Mouse (Mus musculus) inflammation-experienced regulatory T-cells, adult 6 months (primary cell): ENCODE data around the gene Vax2. TPM values are rescaled to one million over a fixed set of nuclear protein-coding genes. Genes with fewer than 3 reads are reported as not detected.

ENCODE experiments used
- ATAC-seq: one replicate; pipeline ENCODE4 v1.8.0; 2017
- polyA plus RNA-seq, 3 experiments: library from polyadenylated mRNA; unstranded; fragments of 100-300 nt; shearing (Covaris generic); gene quantifications; one replicate each; pipeline ENCODE4 v1.2.1; 2017

Vax2 gene
- polyA plus RNA-seq, 3 experiments from 2014 or later = 1.3 TPM; not detected in 2

DNA sequence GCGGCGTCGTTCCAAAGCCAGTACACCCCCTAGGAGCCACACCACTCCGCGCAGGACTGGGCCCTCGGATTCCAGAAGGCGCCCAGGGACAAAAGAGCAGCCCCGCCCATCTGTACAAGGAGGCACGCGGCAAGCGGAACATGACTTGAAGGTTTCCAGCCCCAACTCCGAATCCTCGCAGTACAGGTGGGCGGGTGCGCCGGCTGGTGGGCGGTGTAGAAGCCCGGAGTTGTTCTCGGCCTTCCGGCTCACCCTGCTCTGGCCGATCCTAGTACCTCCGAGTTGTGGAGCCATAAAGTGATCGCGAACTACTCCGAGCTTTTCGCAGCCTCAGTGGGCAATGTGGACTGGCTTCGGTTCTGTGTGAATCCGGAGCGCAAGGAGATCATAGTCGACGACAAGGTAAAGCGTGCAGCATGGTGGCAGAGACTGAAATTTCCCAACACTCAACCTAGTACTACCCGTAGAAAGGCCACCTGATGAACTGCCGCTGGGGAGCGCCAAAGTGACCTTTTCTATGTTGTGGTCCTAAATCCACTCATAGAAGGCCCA lies 51.9 kb downstream of the Vax2 start:
- peak; percentile 53 for ATAC-seq

DNA sequence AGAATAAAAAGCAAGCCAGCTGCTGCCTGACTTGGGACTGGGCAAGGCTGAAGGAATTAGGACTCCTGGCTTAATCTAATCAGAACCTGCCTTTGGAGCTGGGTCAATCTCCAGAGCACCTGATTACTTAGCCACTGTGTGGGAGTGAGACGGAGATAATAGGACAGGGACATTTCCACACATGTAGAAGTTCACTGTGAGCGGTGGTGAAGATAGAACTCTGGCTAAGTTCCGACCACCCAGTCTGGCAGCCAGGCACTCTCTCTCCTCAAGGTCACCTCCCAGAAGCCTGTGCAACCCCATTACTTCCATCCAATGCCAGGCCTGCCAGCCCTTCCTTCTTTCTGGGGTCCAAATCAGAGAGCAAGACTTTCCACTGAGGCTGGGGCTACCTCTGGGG lies 55.9 kb downstream of the Vax2 start:
- no peak for ATAC-seq

GRCm38 (mm10) chr6:83768485-83768884 lies 57.4 kb downstream of the Vax2 start:
- ATAC-seq = no peak

DNA sequence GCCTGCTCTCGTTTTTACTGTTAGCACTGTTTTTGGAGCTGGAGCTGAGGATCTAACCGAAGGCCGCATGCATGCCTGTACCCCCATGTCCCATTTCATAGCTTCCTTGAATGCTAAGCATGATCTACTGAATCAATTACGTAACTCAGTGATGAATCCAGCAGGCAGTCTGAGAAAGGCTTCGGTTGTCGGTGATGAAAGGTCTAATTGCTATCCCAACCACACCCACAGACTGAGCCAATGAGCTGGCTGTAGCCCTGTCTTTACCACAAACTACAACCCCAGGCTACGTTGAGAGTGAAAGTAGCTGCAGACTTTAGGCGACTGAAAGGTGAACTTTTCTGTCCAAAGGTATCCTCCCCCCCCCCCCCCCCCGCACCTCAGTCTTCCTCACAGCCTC lies 63.1 kb downstream of the Vax2 start:
- ATAC-seq = no peak

- peak; percentile 33 for ATAC-seq
Measured at GRCm38 (mm10) chr6:83774781-83775563, 63.9 kb downstream of the Vax2 start.

DNA sequence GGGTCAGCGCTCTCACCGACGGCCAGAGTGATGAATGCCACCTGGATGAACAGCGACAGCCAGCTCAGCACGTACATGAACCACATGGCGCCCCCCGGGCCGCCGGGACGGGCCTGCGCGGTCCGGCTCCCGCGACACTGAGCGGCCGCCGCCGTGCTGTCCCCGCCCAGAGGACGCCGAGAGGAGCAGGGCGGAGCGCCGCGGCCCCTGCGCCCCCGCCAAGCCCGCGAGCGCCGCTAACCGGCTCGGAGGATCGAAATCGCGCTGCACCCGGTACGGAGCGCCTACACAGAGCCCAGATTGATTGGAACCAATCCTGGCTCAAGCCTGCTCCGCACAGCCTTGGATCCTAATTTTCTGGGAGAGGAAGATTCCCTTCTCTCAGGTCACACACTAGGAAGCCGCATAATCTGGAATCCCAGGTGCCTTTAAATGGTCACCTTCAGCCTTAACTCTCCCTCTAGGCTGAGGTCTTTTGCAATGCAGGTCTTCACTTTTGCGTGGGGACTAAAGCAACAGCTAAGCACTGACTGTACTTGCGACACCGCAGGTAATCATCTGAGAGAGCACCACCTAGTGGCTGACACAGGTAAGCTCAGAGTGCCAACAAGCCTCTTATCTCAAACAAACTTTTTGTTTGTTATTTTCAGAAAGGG lies 64.7 kb downstream of the Vax2 start, which contains the start of gene Tex261:
Gene Tex261 (minus strand): TSS at position 176 of the 656 bp plus-strand sequence.
- ATAC-seq = peak; percentile 86

- no peak for ATAC-seq
Measured at GRCm38 (mm10) chr6:83778306-83778705, 67.2 kb downstream of the Vax2 start.

DNA sequence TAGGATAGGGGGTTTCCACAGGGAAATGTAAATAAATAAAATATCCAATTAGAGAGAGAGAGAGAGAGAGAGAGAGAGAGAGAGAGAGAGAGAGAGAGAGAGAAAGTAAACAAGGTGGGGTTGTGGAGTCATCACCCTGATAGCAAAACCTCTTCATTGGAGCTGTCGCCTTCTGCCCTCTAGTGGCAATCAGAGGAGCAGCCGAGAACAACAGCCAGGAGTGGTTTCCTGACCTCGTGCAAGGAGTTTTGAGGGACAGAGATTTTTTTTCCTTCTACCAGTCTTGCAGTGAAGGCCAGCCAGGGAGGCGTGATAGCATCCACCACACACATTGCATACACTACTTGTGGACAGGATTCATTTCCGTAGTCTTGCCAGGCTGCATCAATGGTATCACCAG lies 68.0 kb downstream of the Vax2 start:
- ATAC-seq = no peak

GRCm38 (mm10) chr6:83786426-83786825 lies 75.4 kb downstream of the Vax2 start:
- ATAC-seq = no peak

Other genes starting within 250 kb of the Vax2 start
- gene Dguok, start 204.3 kb upstream of the Vax2 start, polyA plus RNA-seq = 100 to 1,000 TPM in 1 of 3 experiments, 10 to 100 TPM in 2; 60.1 to 100 (median 87.6) TPM
- gene Actg2, start 175.0 kb upstream of the Vax2 start, polyA plus RNA-seq = 10 to 100 TPM; 25.8 to 52.0 (median 35.3) TPM
- gene Stambp, start 138.5 kb upstream of the Vax2 start, polyA plus RNA-seq = 10 to 100 TPM; 30.8 to 48.3 (median 33.1) TPM
- gene Clec4f, start 55.1 kb upstream of the Vax2 start, polyA plus RNA-seq = not detected
- gene Cd207, start 33.4 kb upstream of the Vax2 start, polyA plus RNA-seq = not detected
- not detected for gene Atp6v1b1, start 31.7 kb downstream of the Vax2 start, polyA plus RNA-seq
- under 1 TPM in 1 of 3 experiments, not detected in 2; 0.29 TPM for gene Ankrd53, start 51.4 kb downstream of the Vax2 start, polyA plus RNA-seq
- 100 to 1,000 TPM in 1 of 3 experiments, 10 to 100 TPM in 2; 67.9 to 100 (median 91.6) TPM for gene Tex261, start 64.5 kb downstream of the Vax2 start, polyA plus RNA-seq
- gene Nagk, start 83.7 kb downstream of the Vax2 start, polyA plus RNA-seq = 10 to 100 TPM; 24.2 to 42.4 (median 38.8) TPM
- gene Paip2b, start 120.5 kb downstream of the Vax2 start, polyA plus RNA-seq = 10 to 100 TPM; 19.6 to 30.8 (median 21.7) TPM
- 100 to 1,000 TPM in 2 of 3 experiments, 10 to 100 TPM in 1; 90.8 to 175 (median 132) TPM for gene Zfp638, start 155.8 kb downstream of the Vax2 start, polyA plus RNA-seq